In the genomic region with DNA sequence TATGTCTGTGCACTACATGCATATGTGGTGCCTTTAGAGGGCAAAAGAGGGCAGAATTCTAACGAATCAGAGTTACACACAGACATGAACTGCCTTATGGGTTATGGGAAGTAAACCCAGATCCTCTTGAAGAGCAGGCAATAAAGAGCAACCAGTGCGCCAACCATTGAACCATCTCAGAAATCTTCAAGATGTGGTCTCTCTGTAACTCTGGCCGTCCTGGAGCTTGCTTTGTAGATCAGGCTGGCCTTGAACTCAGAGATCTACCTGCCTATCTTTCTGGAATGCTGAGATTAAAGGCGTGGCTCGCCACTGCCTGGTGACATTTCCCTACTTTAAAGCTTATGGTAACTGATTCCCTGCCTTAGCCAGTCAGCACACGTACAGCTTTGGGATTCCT, we compare ENCODE assay signal across 8 mouse cellular contexts. TPM values are rescaled to one million over a fixed set of nuclear protein-coding genes. Genes with fewer than 3 reads are reported as not detected.
DNase-seq lines count a peak whose midpoint lies in the region; ATAC-seq lines count a peak whose summit lies in the region.

No protein-coding gene starts in this region.

- WGBS in forebrain, embryonic 14.5 days: 23% methylated on average over 6 of the region's 6 CpGs
- WGBS in liver, embryonic 16.5 days (ENCODE audit: insufficient replicate concordance): 14% methylated on average over 6 of the region's 6 CpGs

- peaks cover 22% of the 10 kb centered on the region for H3K36me3 ChIP-seq in forebrain, embryonic 14.5 days (ENCODE audit: control insufficient read depth, insufficient read depth, low read length)
- peaks cover 14% of the 10 kb centered on the region for H3K36me3 ChIP-seq in liver, embryonic 16.5 days (ENCODE audit: control insufficient read depth, insufficient read depth)

- DNase-seq in adrenal gland, adult (ENCODE audit: inconsistent age in 2 of 2, low spot score in 1 of 2): peak; percentile 30 to 58
- DNase-seq in adrenal gland, postnatal 25 days: no peak
- DNase-seq in CD4-positive, CD25-positive, alpha-beta regulatory T cell, adult 2 months (ENCODE audit: low read depth, low spot score): peak; percentile 50
- no peak for DNase-seq in forebrain, embryonic 14.5 days (ENCODE audit: low spot score)
- no peak for DNase-seq in spleen, adult 18-20 months
- no peak for DNase-seq in layer of hippocampus, postnatal 36 days
- no peak for DNase-seq in right cerebral cortex, postnatal 25 days

- no peaks in the 10 kb centered on the region for H3K9me3 ChIP-seq in forebrain, embryonic 14.5 days (replicated peaks; ENCODE audit: control insufficient read depth, low read length)
- no peaks in the 10 kb centered on the region for H3K9me3 ChIP-seq in liver, embryonic 16.5 days (replicated peaks; ENCODE audit: control insufficient read depth, low read length)

- peak overlapping the region; percentile 93 for H3K4me2 ChIP-seq in forebrain, embryonic 14.5 days (ENCODE audit: low read length)
- H3K4me2 ChIP-seq in liver, embryonic 16.5 days (ENCODE audit: low read depth, low read length): peak overlapping the region; percentile 85

- no peak overlapping the region for H3K27ac ChIP-seq in forebrain, embryonic 14.5 days (ENCODE audit: low read depth, low read length)
- H3K27ac ChIP-seq in liver, embryonic 16.5 days (ENCODE audit: low read length): peak overlapping the region; percentile 13

- peak overlapping the region; percentile 92; the same call in 1 of the 2 replicates for H3K4me3 ChIP-seq in forebrain, embryonic 14.5 days (ENCODE audit: low read depth, low read length)
- no peak overlapping the region; the same call in 1 of the 2 replicates for H3K4me3 ChIP-seq in liver, embryonic 16.5 days (ENCODE audit: low read depth, low read length)

- H3K9ac ChIP-seq in forebrain, embryonic 14.5 days (ENCODE audit: low read length): no peak overlapping the region; the same call in 1 of the 2 replicates
- H3K9ac ChIP-seq in liver, embryonic 16.5 days (ENCODE audit: low read depth, low read length): no peak overlapping the region

- peaks cover 9% of the 10 kb centered on the region for H3K4me1 ChIP-seq in forebrain, embryonic 14.5 days (ENCODE audit: control insufficient read depth, insufficient read depth, low read length)
- H3K4me1 ChIP-seq in liver, embryonic 16.5 days (ENCODE audit: control insufficient read depth, low read depth, low read length): peaks cover 30% of the 10 kb centered on the region

- no peaks in the 10 kb centered on the region for H3K27me3 ChIP-seq in forebrain, embryonic 14.5 days (replicated peaks; ENCODE audit: control insufficient read depth, insufficient read depth, low read length)
- no peaks in the 10 kb centered on the region for H3K27me3 ChIP-seq in liver, embryonic 16.5 days (ENCODE audit: control insufficient read depth, insufficient read depth, low read depth, low read length)

- no peak for ATAC-seq in forebrain, embryonic 14.5 days
- ATAC-seq in liver, embryonic 16.5 days (ENCODE audit: low read depth): no peak

RNA-seq across cellular contexts. Expression of a gene that starts 3.8 kb away (rescaled TPM):
- total RNA-seq in adrenal gland, postnatal 25 days (2021): 337 and 368 TPM in 2 replicates
- 97.6 and 109 TPM in 2 replicates for polyA plus RNA-seq in forebrain, embryonic 14.5 days (2014; fragmentation: Nextera tagmentation; extraction: Ambion mirVana)
- 80.9 and 89.4 TPM in 2 replicates for polyA plus RNA-seq in liver, embryonic 16.5 days (2015; fragmentation: Nextera tagmentation; extraction: Ambion mirVana)
- total RNA-seq in layer of hippocampus, postnatal 36 days (2021): 100 to 1,000 TPM; 292 to 299 TPM

RNA-seq across cellular contexts. Expression of a gene that starts 20.4 kb away (rescaled TPM):
- 279 and 296 TPM in 2 replicates for total RNA-seq in adrenal gland, postnatal 25 days (2021)
- polyA plus RNA-seq in forebrain, embryonic 14.5 days (2014; fragmentation: Nextera tagmentation; extraction: Ambion mirVana): 354 and 377 TPM in 2 replicates
- 159 and 170 TPM in 2 replicates for polyA plus RNA-seq in liver, embryonic 16.5 days (2015; fragmentation: Nextera tagmentation; extraction: Ambion mirVana)
- 100 to 1,000 TPM; 212 to 232 TPM for total RNA-seq in layer of hippocampus, postnatal 36 days (2021)

RNA-seq across cellular contexts. Expression of a gene that starts 21.2 kb away (rescaled TPM):
- total RNA-seq in adrenal gland, postnatal 25 days (2021): 14.8 and 17.6 TPM in 2 replicates
- 51.5 and 55.5 TPM in 2 replicates for polyA plus RNA-seq in forebrain, embryonic 14.5 days (2014; fragmentation: Nextera tagmentation; extraction: Ambion mirVana)
- 1.4 and 2.3 TPM in 2 replicates for polyA plus RNA-seq in liver, embryonic 16.5 days (2015; fragmentation: Nextera tagmentation; extraction: Ambion mirVana)
- total RNA-seq in layer of hippocampus, postnatal 36 days (2021): 100 to 1,000 TPM; 415 to 465 TPM

RNA-seq across cellular contexts. Expression of a gene that starts 42.3 kb away (rescaled TPM):
- total RNA-seq in adrenal gland, postnatal 25 days (2021): 11.4 and 15.0 TPM in 2 replicates
- polyA plus RNA-seq in forebrain, embryonic 14.5 days (2014; fragmentation: Nextera tagmentation; extraction: Ambion mirVana): 5.3 and 6.0 TPM in 2 replicates
- 0.09 and 0.15 TPM in 2 replicates for polyA plus RNA-seq in liver, embryonic 16.5 days (2015; fragmentation: Nextera tagmentation; extraction: Ambion mirVana)
- total RNA-seq in layer of hippocampus, postnatal 36 days (2021): 10 to 100 TPM; 28.4 to 29.2 TPM

RNA-seq across cellular contexts. Expression of a gene that starts 45.6 kb away (rescaled TPM):
- total RNA-seq in adrenal gland, postnatal 25 days (2021): 49.8 and 56.3 TPM in 2 replicates
- polyA plus RNA-seq in forebrain, embryonic 14.5 days (2014; fragmentation: Nextera tagmentation; extraction: Ambion mirVana): 112 and 126 TPM in 2 replicates
- 27.7 and 31.6 TPM in 2 replicates for polyA plus RNA-seq in liver, embryonic 16.5 days (2015; fragmentation: Nextera tagmentation; extraction: Ambion mirVana)
- total RNA-seq in layer of hippocampus, postnatal 36 days (2021): 10 to 100 TPM; 24.8 to 24.9 TPM

Comparison
In these comparisons a context has a peak if more than half of its experiments do, and no peak if none do; other contexts are left out.
1. DNase-seq: peak in adrenal gland, adult (2 of 2) and CD4-positive, CD25-positive, alpha-beta regulatory T cell, adult 2 months (single experiment); none in adrenal gland, postnatal 25 days (single experiment), forebrain, embryonic 14.5 days (single experiment), spleen, adult 18-20 months (0 of 2), layer of hippocampus, postnatal 36 days (0 of 2) and right cerebral cortex, postnatal 25 days (single experiment).
2. RNA of a gene that starts 21.2 kb away (total RNA-seq): 415 to 465 TPM in layer of hippocampus, postnatal 36 days; 14.8 to 17.6 TPM in adrenal gland, postnatal 25 days; every median in the first group is over 10 times any median in the second.